Mouse (Mus musculus) CH12F3 (cell line): Measurements from ENCODE around the gene Vwce.

ENCODE experiments used
- in situ Hi-C: fragments of 300-500 bp; cut with MboI; formaldehyde crosslinking; loops from 2 replicates; pipeline ENCODE4 v1.14.3; 2020; ENCODE audit warnings: low sequenced_read_pairs

The Vwce gene

DNA sequence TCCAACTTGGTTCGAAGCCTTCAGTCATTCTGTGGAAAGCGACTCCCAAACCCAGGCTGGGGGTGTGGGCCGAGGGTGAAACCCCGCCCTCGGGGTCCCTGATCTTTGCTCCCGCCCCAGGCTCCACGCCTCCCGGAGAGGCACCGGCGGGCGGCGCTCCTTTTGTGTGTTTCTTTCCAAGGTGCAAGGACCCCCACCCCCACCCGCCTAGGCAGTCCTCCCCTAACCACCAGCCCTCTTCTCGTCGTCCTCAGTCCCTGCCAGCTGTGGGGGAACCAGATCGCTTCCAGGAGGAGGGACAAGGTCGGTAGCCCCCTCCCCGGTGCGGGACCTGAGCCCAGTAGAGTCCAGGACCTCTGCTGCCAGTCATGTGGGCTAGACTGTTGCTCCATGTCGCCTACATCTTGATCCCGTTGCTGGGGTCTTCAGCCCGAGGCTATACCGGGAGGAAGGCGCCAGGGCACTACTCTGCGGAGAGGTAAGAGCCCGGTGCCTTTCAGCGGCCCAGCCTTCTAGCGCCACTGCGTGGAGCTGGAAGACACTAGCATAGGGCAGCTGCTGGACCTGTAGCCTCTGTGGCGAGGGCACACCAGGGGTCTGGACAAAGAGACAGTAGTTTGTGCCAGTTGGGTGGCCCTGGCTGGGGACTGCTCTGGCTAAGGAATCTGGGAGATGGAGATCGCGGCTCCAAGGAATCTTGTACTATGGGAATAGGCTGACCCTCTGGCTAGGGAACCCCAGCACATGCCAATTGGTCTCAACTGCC, at the start of gene Vwce:
TSS of gene Vwce (plus strand) at position 108 of the 766 bp plus-strand sequence.
- in situ Hi-C loops = no loop called here

DNA sequence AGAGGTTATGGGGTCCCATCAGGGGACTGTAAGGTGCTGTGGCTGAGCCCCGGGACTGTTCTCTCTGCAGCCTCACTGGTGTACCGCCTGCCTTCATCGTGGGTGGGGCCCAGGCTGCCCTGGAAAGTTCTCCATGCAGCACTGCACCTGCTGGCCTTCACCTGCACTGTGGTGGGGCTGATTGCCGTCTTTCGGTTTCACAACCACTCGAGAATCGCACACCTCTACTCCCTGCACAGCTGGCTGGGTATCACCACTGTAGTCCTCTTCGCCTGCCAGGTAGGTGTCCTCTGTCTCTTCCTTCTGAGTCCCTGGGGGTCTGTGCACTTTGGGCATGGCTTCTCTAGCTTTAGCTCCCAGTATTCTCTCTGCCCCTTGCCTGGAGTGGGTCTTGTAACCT, 48.9 kb upstream of the Vwce start:
- in situ Hi-C loops = no loop called here

DNA sequence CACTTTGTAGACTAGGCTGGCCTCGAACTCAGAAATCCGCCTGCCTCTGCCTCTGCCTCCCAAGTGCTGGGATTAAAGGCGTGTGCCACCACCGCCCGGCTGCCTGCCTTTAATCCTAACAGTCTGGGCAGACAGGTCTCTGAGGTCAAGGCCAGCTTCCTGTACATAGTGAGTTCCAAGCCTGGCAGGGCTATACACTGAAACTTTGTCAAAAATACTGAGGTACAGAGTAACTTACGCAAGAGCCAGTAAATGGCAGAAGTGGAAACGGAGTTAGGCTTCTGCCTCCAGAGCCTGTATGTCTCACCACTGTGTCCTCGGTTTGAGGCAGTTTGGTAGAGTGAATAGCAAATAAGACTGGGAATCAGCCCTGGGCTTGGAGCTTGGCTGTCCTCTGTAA, 46.8 kb upstream of the Vwce start:
- in situ Hi-C loops = no loop called here

DNA sequence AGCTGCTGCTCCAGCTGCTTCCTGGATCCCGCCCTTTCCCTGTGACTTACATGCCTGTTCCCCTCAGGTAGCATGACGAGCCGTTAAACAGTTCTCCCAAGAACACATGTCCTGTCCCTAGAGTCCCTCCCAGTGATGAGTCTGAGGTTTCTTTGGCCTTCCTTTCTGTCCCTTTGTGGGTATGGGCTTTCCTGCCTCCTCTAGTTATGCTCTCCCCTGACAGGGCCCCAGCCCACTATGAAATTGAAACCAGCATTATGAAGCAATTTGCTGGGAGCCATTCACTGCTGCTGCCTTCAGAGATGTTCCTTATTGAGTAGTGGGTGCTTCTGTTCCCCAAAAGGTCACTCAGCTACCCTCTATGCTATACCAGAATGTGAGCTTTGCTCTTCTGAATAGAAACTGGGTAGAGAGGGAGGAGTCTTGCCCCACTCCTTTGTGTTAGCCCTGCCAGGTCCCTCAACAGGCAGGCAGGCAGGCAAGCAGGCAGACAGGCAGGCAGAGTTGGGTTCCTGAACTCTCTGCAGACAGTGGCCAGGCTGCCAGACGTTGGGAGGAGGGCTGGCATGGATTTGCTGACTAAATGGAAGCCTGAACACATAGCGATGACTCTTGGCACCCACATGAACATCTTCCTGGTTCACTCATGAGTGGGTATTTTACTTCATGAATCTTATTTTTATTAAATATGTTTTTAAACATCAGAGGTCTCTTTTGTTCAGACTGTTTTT, 44.7 kb upstream of the Vwce start:
- in situ Hi-C loops = no loop called here

DNA sequence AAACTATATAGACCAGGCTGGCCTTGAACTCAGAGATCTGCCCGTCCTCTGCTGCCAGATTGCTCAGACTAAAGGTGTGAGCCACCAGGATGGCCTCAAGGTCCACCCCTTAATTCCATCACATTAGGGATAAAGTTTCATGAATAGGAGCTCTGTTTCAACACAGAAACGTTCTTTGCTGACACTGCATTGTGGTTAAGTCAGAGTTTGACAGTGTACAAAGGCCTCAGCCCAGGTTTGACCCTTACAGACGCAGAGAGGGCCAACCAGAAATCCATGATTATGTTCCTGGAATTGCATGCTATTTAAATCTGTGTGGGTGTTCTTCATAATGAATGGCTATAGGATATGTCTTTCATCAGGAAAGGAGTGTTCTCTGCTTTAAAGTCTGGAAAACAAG, 43.7 kb upstream of the Vwce start:
- in situ Hi-C loops = no loop called here

DNA sequence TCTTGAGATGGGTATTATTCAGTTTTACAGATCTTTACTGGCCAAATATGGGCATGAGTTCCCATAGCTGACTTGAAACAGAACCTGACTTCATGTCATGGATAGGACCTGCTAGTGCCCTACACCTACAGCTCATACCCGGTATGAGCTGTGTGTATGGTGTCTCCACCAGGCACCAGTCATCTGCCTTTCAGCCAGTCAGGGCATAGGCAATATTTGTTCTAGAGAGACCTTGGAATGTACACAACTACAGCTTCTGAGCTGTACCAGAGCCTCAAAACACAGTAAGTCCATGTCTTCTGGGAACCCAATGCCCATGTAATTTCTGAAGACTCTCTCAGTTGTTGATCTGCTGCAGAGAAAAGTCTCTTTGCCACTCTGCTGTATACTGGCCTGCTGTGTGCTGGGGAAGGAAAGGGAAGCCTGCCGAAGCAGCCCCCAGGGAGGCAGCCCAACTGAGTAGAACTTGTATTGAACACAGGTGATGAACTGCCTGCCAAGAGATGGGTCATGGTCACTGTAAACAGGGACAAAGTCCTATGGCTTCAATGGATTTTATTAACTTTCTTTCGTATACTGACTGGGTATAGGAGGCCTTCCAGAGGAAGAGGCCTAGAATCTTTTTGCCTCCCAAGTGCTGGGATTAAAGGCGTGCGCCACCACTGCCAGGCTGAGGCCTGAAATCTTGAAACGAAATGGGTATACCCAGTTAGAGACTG, 42.2 kb upstream of the Vwce start:
- in situ Hi-C loops = no loop called here

DNA sequence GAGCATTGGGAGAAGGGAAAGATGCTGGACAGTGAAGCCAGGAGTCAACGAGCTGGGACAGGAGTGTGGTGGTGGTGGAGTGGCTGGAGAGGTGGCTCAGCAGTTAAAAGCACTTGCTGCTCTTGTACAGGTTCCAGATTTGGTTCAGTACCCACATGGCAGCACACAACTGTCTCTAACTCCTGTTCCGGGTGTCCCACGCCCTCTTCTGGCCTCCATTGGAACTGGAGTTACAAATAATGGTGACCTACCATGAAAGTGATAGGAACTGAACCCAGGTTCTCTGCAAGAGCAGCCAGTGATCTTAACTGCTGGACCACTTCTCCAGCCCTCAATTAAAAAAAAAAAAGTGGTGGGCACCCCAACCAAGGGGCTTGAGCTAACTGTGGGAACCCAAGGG, 35.8 kb upstream of the Vwce start:
- in situ Hi-C loops = no loop called here

DNA sequence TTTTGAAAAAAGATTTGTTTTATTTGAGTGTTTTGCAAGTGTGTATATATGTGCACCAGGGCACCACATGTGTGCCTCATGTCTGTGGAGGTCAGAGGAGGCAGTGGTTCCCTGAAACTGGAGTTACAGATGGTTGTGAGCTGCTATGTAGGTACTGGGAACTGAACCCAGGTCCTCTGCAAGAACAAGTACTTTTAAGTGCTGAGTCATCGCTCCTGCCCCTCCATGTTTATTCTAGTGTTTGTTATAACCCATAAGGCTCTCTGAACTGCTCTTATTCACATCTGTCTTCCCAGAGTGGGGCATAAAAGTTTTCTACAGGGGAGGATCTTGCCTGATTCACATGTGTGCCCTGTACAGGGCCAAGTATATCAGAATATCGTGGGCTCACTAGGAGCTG, 34.4 kb upstream of the Vwce start:
- in situ Hi-C loops = no loop called here

DNA sequence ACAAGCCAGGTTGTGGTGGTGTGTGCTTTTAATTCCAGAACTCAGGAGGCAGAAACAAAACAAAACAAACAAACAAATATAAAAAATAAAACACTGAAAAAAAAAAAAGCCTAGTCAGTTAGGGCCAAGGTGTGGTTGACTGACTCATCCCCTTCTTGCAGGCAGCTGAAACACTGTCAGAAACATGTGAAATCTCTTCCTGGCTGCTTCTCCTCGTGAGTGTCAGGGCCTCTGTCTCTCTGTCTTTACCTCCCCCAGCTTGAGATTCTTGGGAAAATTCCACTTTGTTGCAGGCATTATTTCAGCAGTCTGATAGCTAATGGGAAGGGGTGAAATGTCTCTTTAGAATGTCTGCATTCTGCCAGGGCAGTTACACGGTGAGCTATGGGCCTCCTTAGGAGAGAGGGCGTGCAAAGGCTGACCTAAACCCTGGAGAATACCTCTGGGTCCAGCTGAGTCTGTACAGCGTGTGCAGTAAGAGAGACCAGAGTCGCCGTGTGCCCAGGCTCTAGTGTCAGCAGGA, 31.7 kb upstream of the Vwce start:
- in situ Hi-C loops = no loop called here

DNA sequence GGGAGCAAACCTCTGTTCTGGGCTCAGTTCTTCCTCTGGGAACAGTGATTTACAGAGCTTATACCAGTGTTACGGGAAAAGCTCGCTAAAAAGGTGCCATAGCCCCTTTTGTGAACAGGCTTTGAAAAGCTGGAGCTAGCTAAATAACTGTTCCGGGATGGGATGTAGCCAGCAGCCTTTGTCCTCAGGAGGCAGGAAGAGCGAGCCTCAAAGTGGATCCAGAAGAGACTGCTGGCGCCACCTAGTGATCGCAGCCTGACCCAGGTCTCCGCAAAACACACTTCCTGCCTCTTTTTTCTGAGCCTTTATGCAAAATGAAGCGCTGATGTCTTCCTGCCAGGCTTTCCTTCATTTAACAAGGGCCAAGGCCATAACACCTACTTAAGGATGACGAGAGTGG, 31.2 kb upstream of the Vwce start:
- in situ Hi-C loops = no loop called here

DNA sequence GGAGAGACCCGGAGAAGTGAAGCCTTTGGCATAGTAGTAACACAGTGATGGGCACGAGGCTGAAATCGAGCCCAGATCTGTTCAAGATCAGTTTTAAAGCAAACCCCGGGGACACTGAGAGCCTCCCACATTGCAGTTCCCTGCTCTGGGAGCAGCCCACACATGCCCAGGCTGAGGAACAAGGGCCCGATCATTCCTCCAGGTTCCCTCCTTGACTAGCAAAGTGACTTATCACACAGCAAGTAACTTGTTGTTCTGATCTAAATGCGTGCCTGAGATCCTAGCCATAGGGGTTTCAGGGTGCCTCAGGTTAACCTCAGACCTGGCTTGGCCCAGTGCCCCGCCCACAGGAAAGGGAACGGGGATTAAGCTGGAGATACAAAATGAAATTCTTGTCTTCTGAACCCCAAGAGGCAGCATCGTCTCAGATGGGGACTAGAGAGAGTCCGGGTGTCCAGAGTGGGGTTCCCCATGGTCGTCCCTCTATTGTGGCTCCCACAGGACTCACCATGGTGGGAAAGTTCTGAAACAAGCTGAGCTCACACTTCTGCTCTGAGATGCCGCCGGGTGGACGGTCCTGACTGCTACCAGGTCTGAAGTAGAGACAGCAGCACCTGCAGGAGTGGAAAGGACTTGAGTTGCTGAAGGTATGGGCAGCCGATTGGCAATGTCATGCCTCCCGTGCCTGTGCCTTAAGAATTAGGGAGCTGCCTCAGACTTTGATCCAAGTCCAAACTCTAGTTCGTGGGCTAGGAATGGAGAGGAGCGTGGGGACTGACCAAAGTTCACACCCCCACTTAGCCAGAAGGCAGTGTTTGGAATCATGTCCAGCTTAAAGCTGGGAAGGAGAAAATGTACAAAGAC, 30.1 kb upstream of the Vwce start:
- in situ Hi-C loops = no loop called here

DNA sequence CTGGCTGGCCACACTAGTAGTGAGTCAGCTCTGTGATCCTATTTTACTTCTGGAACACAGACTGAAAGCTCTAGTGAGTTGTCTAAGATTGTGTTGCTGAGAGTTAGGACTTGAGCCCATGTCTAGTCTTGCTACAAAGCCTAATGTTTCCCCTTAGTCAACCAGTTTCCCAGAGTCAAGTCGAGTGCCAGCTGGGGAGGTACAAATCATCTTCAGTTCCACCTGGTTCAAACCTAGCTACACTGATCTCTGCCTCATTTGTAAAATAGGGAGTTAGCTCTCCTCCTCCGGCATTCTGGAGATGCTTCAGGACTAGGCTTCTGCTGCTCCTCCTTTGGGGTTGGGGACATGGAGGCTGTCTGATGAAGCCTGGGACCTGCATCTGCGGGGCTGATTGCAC, 29.5 kb upstream of the Vwce start:
- in situ Hi-C loops = no loop called here

DNA sequence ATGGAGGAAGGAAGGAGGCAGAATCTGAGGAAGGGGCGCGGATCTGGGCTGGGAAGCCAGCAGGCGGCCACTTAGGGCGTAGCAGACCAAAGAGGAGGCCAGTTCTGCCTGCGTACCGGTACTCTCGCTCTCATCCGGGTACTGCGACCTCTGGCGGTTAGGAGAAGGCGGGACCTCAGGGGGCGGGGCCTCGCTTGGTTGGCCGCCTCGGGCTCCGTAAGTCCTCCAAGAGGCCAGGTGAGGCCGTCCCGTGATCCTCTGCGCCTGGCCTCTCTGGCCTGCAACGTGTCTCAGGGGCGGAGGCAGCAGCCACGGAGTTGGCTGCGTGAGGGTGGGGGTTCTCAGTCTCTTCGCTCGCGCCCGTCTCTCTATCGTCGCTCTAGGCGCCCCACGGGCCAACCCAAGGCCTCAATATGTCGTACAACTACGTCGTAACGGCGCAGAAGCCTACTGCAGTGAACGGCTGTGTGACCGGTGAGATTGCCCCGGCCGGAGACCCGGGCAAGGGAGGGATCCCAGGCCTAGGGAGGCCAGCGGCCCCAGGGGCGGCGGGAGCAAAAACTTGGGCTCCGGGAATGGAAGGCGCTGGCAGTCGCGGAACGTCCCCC, 28.6 kb upstream of the Vwce start, which contains the start of the genes Ddb1 and Tkfc:
TSS of gene Ddb1 (plus strand) at position 35 of the 608 bp plus-strand sequence.
TSS of gene Tkfc (minus strand) at position 362 of the 608 bp plus-strand sequence.
- in situ Hi-C loops = no loop called here

DNA sequence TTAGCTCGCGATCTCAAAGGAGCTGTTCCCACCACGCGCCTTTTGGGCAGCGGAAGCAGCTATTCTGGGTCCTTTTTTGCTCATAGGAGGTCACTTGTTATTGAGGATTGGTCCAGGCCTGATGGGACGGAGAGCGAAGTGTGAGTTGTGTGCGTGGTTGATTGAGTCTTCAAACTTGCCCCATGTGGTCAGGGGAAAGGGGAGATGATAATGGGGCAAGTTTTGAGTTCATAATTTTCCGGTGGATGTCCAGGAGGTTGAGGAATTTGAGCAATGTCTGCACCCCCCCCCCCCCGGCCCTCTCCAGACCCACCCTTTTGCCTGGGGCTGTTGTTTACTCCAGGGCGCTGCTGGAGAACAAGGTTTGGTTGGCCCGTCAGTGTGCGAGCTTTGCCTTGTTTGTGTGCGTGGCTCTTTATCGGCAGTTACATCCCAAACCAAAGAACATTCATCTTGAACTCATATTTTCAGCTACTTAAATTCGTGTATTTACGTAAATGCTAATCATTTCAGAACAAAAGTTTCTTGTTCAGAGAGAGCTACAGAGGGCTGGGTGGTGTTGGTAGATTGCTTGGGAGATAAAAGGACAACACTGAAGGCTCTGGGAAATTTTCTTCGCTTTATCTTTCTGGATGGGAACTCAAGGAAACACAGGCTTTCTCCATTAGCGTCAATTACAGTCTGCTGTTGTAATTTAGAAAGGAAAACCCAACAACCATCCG, 28.0 kb upstream of the Vwce start:
- in situ Hi-C loops = no loop called here

DNA sequence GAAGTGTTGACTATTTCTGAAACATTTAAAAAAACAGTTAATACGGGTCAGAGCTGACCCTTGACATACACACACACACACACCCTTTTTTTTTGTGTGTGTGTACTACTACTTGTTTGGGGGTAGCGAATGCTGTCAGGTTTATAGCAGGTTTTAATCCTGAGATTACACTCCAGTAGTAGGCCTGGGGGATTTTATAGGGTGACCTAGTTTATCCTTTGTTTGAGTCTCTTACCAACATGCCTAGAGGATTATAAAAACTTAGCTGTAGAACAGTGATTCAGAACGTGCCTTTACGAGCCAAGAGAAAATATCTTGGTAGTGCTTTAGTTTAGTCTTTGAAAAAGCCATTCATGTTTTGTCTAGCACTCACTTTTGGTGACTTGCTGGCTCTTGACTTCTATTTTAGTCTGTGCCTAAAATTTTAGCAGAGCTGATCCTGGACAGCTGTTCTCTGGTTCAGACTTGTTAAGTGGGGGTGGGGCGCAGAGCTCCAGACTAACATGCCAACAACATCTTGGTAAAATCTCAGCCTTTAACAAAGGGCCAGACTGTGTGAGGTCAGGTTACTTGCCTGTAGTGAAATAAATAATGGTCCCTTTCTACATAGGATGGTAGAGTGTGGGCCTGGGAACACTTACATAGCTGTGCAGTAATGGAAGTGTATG, 25.3 kb upstream of the Vwce start:
- in situ Hi-C loops = no loop called here

DNA sequence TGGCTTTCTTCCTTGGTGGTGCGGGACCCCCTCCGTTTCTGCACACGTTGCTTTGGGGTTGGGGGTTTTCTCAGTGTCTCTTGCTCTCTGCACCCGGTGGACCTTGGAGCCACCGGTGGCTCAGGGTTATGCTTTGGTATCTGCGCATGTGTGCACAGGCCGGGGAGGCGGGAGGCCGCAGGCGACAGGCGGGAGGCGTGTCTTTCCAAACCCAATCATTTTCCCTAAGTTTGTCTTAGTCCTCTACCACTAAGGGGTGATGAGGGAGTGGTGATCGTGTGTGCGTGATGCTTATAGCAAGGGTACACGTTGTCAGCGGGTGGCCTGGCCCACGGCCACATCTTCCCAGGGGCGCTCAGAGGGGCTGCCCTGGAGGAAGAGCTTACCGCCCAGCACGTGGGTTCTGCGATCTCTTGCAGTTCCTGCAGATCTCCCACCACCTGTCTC, 882 bp downstream of the Vwce start:
- in situ Hi-C loops = no loop called here

DNA sequence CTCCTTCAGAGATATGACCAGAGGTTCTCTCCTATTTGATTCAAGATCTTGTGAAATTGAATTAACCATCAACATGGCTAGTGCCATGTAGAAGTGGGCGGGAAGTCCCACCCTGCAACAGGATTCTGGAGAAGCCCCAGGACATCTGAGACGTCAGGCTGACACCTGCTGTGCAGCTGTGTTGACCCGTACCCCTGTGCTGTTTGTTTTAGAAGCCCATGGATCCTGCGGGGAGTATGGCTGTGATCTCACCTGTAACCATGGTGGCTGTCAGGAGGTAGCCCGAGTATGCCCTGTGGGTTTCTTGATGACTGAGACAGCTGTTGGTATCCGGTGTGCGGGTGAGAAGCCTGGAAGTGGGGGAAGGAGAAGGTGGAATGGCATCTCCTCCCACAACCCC, 3.8 kb downstream of the Vwce start:
- in situ Hi-C loops = no loop called here

DNA sequence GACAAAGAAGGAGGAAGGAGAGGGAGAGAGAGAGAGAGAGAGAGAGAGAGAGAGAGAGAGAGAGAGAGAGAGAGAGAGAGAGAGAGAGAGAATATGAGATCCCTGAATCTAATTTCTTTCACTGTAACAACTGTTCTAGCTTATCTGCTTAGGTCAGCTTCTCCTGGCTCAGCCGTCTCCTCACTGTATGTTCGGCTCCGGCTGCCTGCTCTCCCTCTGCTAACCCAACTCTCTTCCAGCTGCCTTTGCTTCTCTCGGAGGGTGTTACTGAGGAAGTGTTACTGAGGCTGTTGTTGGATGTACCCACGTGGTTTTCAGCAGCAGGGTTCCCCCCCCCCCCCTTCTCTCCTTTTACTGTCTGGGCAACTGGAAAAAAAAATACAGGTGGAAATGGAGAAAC, 6.1 kb downstream of the Vwce start:
- in situ Hi-C loops = no loop called here
